Mouse (Mus musculus) small intestine, adult 2 months (tissue): ENCODE measurements at regions not wholly inside any gene's neighbourhood (a gene's known extent, or its start where the extent isn't known, plus 50 kb on each side); places are given as distances from the start of the nearest gene placed in this dataset.

Experiments used
- H3K27ac ChIP-seq: fragments of 200-500 bp; 2 replicates; pipeline ENCODE4 v1.5.1; 2012; ENCODE audit warnings: low read depth, low read length, control low read depth, inconsistent platforms; ENCODE audit not compliant: insufficient read depth
- H3K27me3 ChIP-seq: fragments of 200-500 bp; 2 replicates; pipeline ENCODE4 v1.6.1; 2012; ENCODE audit warnings: mild to moderate bottlenecking, moderate library complexity, low read length, inconsistent platforms; ENCODE audit not compliant: control insufficient read depth, insufficient read depth
- H3K36me3 ChIP-seq: fragments of 200-500 bp; 2 replicates; pipeline ENCODE4 v1.6.1; 2012; ENCODE audit warnings: mild to moderate bottlenecking, low read length, control low read depth, inconsistent platforms; ENCODE audit not compliant: control insufficient read depth, insufficient read depth
- H3K4me1 ChIP-seq: fragments of 200-500 bp; 2 replicates; pipeline ENCODE4 v1.6.1; 2012; ENCODE audit warnings: low read length, inconsistent platforms, mixed read lengths; ENCODE audit not compliant: control insufficient read depth, insufficient read depth, insufficient read length
- H3K4me3 ChIP-seq: fragments of 200-500 bp; 2 replicates; pipeline ENCODE4 v1.5.1; 2012; ENCODE audit warnings: low read depth, mild to moderate bottlenecking, control low read depth, inconsistent platforms, low read length, moderate library complexity
- CTCF ChIP-seq: fragments of 200-500 bp; IDR thresholded peaks from 2 replicates; pipeline ENCODE4 v1.5.1; 2012; ENCODE audit warnings: low read depth, mild to moderate bottlenecking, control low read depth, inconsistent platforms, low read length, moderate library complexity, mixed read lengths; ENCODE audit not compliant: insufficient replicate concordance, insufficient read length; ENCODE audit errors: extremely low read depth
- POLR2A ChIP-seq: fragments of 200-500 bp; IDR thresholded peaks from 2 replicates; pipeline ENCODE4 v1.6.1; 2012; ENCODE audit warnings: low read depth, mild to moderate bottlenecking, control low read depth, inconsistent platforms, low read length, moderate library complexity
- WGBS: fragments of 180-500 bp; shearing (Covaris S2); methylation state at CpG from one replicate; pipeline ENCODE4 v1.1.7; 2018; 5-methylcytosine and 5-hydroxymethylcytosine counted together

- no peak for TF ChIP-seq CTCF
- WGBS, result 72% methylated on average over 5 of the region's 5 CpGs
- Histone ChIP-seq H3K4me3 (no peak overlapping the region), H3K36me3 (no peaks in the 10 kb centered on the region), H3K27ac (no peak overlapping the region), H3K4me1 (peaks cover 6% of the 10 kb centered on the region; the same call in 1 of the 2 replicates), H3K27me3 (no peaks in the 10 kb centered on the region)
Measured at GRCm38 (mm10) chr11:19470648-19471341, 452.0 kb upstream of the Meis1 start.

GRCm38 (mm10) chr11:19475068-19475786 lies 448.9 kb upstream of the Spred2 start:
- no peak overlapping the region for H3K4me3 ChIP-seq
- 24% methylated on average over 18 of the region's 18 CpGs for WGBS

GRCm38 (mm10) chr11:19493089-19493756 lies 431.0 kb upstream of the Spred2 start:
- WGBS, result 81% methylated on average over 2 of the region's 2 CpGs
- no peak overlapping the region for H3K27ac ChIP-seq

More at GRCm38 (mm10) chr11:19475068-19475786, 448.9 kb upstream of the Spred2 start:
- Histone ChIP-seq H3K27me3 (no peaks in the 10 kb centered on the region), H3K4me1 (peaks cover 6% of the 10 kb centered on the region; the same call in 1 of the 2 replicates), H3K36me3 (no peaks in the 10 kb centered on the region), H3K27ac (peak overlapping the region; percentile 12; the same call in 1 of the 2 replicates)
- TF ChIP-seq CTCF (no peak), POLR2A (no peak)

GRCm38 (mm10) chr11:19521721-19522120 lies 402.5 kb upstream of the Spred2 start:
- H3K4me1 ChIP-seq, result no peaks in the 10 kb centered on the region
- 94% methylated on average over 3 of the region's 3 CpGs for WGBS
- H3K36me3 ChIP-seq, result no peaks in the 10 kb centered on the region
- H3K27me3 ChIP-seq, result no peaks in the 10 kb centered on the region
- TF ChIP-seq POLR2A (no peak), CTCF (no peak)
- H3K27ac ChIP-seq, result no peak overlapping the region
- no peak overlapping the region for H3K4me3 ChIP-seq

More at GRCm38 (mm10) chr11:19493089-19493756, 431.0 kb upstream of the Spred2 start:
- Histone ChIP-seq H3K4me3 (no peak overlapping the region), H3K4me1 (no peaks in the 10 kb centered on the region), H3K36me3 (no peaks in the 10 kb centered on the region), H3K27me3 (no peaks in the 10 kb centered on the region)
- TF ChIP-seq CTCF (no peak), POLR2A (no peak)

GRCm38 (mm10) chr11:19523853-19524487 lies 400.2 kb upstream of the Spred2 start:
- H3K27me3 ChIP-seq, result no peaks in the 10 kb centered on the region
- H3K27ac ChIP-seq, result no peak overlapping the region
- no peak for TF ChIP-seq CTCF
- no peak for TF ChIP-seq POLR2A
- H3K36me3 ChIP-seq, result no peaks in the 10 kb centered on the region
- no peaks in the 10 kb centered on the region for H3K4me1 ChIP-seq
- no peak overlapping the region for H3K4me3 ChIP-seq
- WGBS, result 69% methylated on average over 6 of the region's 6 CpGs

- Histone ChIP-seq H3K27me3 (no peaks in the 10 kb centered on the region), H3K36me3 (no peaks in the 10 kb centered on the region), H3K27ac (no peak overlapping the region), H3K4me1 (no peaks in the 10 kb centered on the region), H3K4me3 (no peak overlapping the region)
- 53% methylated on average over 5 of the region's 5 CpGs for WGBS
- TF ChIP-seq POLR2A (no peak), CTCF (no peak)
Measured at GRCm38 (mm10) chr11:19529126-19529525, 395.0 kb upstream of the Spred2 start.
